Mouse (Mus musculus) left cerebral cortex, adult 6 months (tissue): ENCODE results near the gene Gpr137c. TPM values are rescaled to one million over a fixed set of nuclear protein-coding genes. Genes with fewer than 3 reads are reported as not detected.

ENCODE experiments used
- long read RNA-seq, 2 experiments: library from polyadenylated mRNA; unstranded; transcript quantifications; one replicate each; pipeline ENCODE4 v2.0.0; 2019 to 2020
- polyA plus RNA-seq: library from polyadenylated mRNA; unstranded; fragments of <200 nt; fragmentation: Nextera tagmentation; gene quantifications from 2 replicates; pipeline ENCODE4 v1.2.3, GENCODE M21; 2021

Gene Gpr137c
- polyA plus RNA-seq = 4.3 and 6.8 TPM in 2 replicates
- long read RNA-seq, experiment 1, transcript Gpr137c-201 (7 exons, 3,917 nt) = major isoform, 6 of 20 reads
- long read RNA-seq, experiment 1, partial matches to known transcripts = 10 of 20 reads
- long read RNA-seq, experiment 1, other reads (novel, unspliced or antisense) = 4 of 20 reads
- long read RNA-seq, experiment 2, full-length matches to known transcripts = 3 of 18 reads
- long read RNA-seq, experiment 2, partial matches to known transcripts = 1 of 18 reads
- long read RNA-seq, experiment 2, other reads (novel, unspliced or antisense) = 14 of 18 reads

DNA sequence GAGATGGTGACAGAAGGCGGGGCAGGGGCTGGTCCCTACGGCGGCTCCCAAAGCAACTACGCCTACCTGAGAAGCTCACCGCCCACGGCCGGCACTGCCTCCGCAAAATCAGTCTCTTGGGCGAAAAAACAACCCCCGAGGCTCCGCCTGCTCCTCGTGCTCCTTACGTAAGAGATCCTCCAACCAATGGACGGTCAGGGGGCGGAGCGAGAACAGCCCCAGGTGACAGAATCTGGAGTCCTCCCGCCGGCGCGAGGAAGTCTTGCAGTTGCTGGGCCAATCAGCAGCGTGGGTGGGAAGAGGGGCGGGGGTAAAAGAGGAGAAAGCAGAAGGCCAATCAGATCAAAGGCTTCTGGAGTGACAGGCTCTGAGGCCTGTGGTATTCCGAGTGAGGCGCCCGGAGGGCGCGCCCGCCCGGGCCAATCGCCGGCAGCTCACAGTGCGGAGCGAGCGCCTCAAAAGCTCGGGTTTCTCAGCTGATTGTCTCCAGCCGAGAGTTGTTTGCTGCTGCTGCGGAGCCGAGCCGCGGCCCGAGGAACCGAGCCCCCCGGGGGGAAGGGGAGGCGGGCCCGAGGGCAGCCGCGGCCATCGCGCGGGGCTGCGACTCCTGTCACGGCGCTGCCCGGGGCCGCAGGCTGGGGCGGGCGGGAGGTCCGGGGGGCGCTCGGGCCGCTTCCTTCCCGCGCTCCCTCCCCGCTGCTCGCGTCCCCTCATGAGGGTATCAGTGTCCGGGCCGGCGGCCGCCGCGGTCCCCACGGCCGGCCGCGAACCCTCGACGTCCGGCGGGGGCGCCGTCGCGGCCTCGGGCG is at the start of gene Gpr137c:
Gene Gpr137c, plus strand, starts transcription at position 437 of the 809 bp plus-strand sequence.

DNA sequence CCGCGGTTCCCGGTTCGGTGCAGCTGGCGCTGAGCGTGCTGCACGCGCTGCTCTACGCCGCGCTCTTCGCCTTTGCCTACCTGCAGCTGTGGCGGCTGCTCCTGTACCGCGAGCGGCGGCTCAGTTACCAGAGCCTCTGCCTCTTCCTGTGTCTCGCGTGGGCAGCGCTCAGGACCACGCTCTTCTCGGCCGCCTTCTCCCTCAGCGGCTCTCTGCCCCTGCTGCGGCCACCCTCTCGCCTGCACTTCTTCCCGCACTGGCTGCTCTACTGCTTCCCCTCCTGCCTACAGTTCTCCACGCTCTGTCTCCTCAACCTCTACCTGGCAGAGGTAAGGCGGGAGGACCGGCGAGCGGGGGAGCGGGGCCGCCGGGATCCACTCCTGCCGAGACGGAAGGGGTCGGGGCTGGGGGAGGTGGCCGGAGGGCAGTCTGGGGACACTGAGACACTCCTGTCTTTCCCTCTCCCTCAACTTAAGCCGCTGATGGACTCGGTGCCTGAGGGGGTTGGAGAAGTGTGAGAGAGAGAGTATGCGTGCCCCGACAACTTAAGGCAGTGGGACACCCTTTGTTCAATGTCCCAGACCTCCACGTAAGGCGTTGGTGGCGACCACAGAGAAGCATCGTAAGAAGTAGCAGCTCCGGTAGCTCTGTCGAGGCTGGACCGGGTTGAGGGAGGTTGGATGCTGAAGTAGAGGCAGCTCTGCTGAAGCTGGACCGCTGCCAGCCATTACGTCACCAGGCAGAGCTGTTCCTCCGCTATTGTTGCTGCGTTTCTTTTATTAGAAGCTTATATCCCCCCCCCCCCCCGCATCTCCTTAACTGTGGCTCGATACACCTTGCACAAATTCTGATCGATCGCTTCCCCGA is 806 bp downstream of the Gpr137c start, which contains the start of gene Txndc16:
Gene Txndc16, minus strand, starts transcription at position 239 of the 867 bp plus-strand sequence.

DNA sequence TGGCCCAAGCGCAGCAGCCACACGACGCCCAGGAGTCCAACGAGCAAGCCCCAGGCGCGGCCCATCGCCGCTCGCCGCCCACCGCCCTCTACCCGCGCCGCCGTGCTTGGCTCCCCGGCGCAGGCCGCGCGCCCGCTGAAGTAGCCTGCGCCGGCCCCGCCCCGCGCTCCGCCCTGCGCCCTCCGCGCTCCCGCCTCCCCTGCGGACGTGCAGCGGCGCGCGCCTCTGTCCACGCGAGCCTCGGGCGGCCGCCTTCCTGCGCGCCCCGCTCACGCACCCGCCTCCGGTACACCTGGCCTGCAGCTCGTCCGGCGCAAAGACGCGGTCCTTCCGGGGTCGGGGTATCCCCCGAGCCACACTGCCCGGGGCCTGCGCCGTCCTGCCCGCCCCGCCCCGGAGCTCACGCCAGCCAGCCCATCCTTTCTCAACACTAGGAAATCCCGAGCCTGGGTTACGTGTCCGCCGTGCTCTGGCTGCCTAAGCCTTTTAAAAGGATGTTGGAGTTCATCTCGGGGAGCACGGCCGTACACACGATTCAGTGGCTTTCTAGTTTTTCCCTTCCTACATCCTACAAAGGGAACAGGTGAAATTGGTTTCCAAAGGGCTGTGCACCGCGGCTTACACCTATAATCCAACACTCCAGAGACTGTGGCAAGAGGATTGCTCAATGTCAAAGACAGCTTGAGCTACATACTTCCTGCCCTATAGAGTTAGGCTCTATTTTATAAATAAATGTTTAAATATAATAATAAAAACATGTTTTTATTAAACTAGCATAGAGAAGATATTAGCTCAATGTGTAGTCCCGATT is 99.1 kb downstream of the Gpr137c start, which contains the start of gene Ero1l:
Gene Ero1l, minus strand, starts transcription at position 346 of the 811 bp plus-strand sequence.

DNA sequence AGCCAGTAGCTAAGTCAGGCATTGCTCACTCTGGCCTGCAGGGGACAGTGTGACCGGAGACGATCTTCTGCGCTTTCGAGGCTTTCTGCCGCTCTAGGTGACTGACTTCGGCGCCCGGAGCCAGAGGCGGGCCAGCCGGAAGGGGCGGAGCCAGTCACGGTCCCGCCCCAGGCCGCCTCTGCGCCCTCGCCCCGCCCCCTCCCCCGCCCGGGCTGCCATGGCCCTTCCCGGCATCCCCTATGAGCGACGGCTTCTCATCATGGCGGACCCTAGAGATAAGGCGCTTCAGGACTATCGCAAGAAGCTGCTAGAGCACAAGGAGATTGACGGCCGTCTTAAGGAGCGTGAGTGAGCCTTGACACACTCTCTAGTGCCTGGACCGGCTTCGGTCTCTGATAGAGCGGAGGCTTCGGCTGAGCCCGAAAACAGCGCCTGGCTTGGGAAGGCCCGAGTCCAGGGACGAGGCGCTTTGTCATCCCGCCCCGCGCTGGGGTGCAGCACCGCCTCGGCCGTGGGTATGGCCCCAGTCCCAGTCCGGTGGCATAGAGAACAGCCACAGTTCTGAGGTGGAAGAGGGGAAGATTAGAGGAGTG is 110.2 kb downstream of the Gpr137c start, which contains the start of gene Psmc6:
Gene Psmc6, plus strand, starts transcription at position 200 of the 593 bp plus-strand sequence.

Other genes starting within 250 kb of the Gpr137c start
- 0.20 and 0.38 TPM in 2 replicates for gene Ptger2, start 231.5 kb upstream of the Gpr137c start, polyA plus RNA-seq
- 22.5 and 27.9 TPM in 2 replicates for gene Txndc16, start 611 bp downstream of the Gpr137c start, polyA plus RNA-seq
- gene Ero1l, start 99.1 kb downstream of the Gpr137c start, polyA plus RNA-seq = 9.6 and 11.5 TPM in 2 replicates
- gene Psmc6, start 110.1 kb downstream of the Gpr137c start, polyA plus RNA-seq = 108 and 124 TPM in 2 replicates
- gene Styx, start 131.4 kb downstream of the Gpr137c start, polyA plus RNA-seq = 12.6 and 13.5 TPM in 2 replicates
- gene Gnpnat1, start 185.2 kb downstream of the Gpr137c start, polyA plus RNA-seq = 13.4 and 17.2 TPM in 2 replicates